Mouse (Mus musculus): ENCODE data around the gene Gm12355. TPM values are rescaled to one million over a fixed set of nuclear protein-coding genes. Genes with fewer than 3 reads are reported as not detected.

The Gm12355 gene
- total and polyA plus RNA-seq, 2 experiments from 2014 or later, result 0.28 TPM; not detected in 1

- Histone ChIP-seq H3K4me2 (ENCODE audit: low read depth, low read length, poor library complexity, severe bottlenecking) (no peak overlapping the region), H3K9me3 (ENCODE audit: low read length) (no peaks in the 10 kb centered on the region), H3K36me3 (ENCODE audit: insufficient read depth, low read length) (peaks cover 17% of the 10 kb centered on the region), H3K4me3 (ENCODE audit: low read depth, low read length) (no peak overlapping the region), H3K27ac (ENCODE audit: low read depth, low read length) (no peak overlapping the region), H3K27me3 (ENCODE audit: insufficient read depth, low read length) (no peaks in the 10 kb centered on the region), H3K9ac (replicated peaks; ENCODE audit: low read length, poor library complexity, severe bottlenecking) (no peak overlapping the region), H3K4me1 (ENCODE audit: insufficient read depth, low read length) (peaks cover 14% of the 10 kb centered on the region)
- WGBS, result 86% methylated on average over 8 of the region's 8 CpGs
- DNase-seq (ENCODE audit: low spot score) (no peak), ATAC-seq (ENCODE audit: low FRiP score) (no peak)
- TF ChIP-seq CTCF (IDR thresholded peaks at IDR 0.05), result no peak
Measured at GRCm38 (mm10) chr11:98582030-98582388, 43.5 kb downstream of the Gm12355 start.

GRCm38 (mm10) chr11:98581286-98582029, 44.0 kb downstream of the Gm12355 start:
- TF ChIP-seq CTCF (IDR thresholded peaks at IDR 0.05), result no peak
- 71% methylated on average over 17 of the region's 17 CpGs for WGBS

GRCm38 (mm10) chr11:98580301-98581121, 45.0 kb downstream of the Gm12355 start:
- no peak overlapping the region for H3K9ac ChIP-seq (replicated peaks; ENCODE audit: low read length, poor library complexity, severe bottlenecking)
- ATAC-seq (ENCODE audit: low FRiP score), result no peak
- no peaks in the 10 kb centered on the region for H3K27me3 ChIP-seq (ENCODE audit: insufficient read depth, low read length)
- no peaks in the 10 kb centered on the region for H3K9me3 ChIP-seq (ENCODE audit: low read length)
- DNase-seq (ENCODE audit: low spot score), result no peak
- H3K4me2 ChIP-seq (ENCODE audit: low read depth, low read length, poor library complexity, severe bottlenecking), result no peak overlapping the region
- peaks cover 5% of the 10 kb centered on the region for H3K4me1 ChIP-seq (ENCODE audit: insufficient read depth, low read length)
- H3K4me3 ChIP-seq (ENCODE audit: low read depth, low read length), result no peak overlapping the region
- 74% methylated on average over 16 of the region's 16 CpGs for WGBS
- H3K27ac ChIP-seq (ENCODE audit: low read depth, low read length), result no peak overlapping the region
- no peak for TF ChIP-seq CTCF (IDR thresholded peaks at IDR 0.05)
- peaks cover 17% of the 10 kb centered on the region for H3K36me3 ChIP-seq (ENCODE audit: insufficient read depth, low read length)

More at GRCm38 (mm10) chr11:98581286-98582029, 44.0 kb downstream of the Gm12355 start:
- no peaks in the 10 kb centered on the region for H3K9me3 ChIP-seq (ENCODE audit: low read length)
- H3K27ac ChIP-seq (ENCODE audit: low read depth, low read length), result no peak overlapping the region
- no peak overlapping the region for H3K9ac ChIP-seq (replicated peaks; ENCODE audit: low read length, poor library complexity, severe bottlenecking)
- peaks cover 17% of the 10 kb centered on the region for H3K36me3 ChIP-seq (ENCODE audit: insufficient read depth, low read length)
- H3K4me1 ChIP-seq (ENCODE audit: insufficient read depth, low read length), result peaks cover 14% of the 10 kb centered on the region
- ATAC-seq (ENCODE audit: low FRiP score), result no peak
- no peaks in the 10 kb centered on the region for H3K27me3 ChIP-seq (ENCODE audit: insufficient read depth, low read length)
- H3K4me3 ChIP-seq (ENCODE audit: low read depth, low read length), result no peak overlapping the region
- H3K4me2 ChIP-seq (ENCODE audit: low read depth, low read length, poor library complexity, severe bottlenecking), result no peak overlapping the region
- no peak for DNase-seq (ENCODE audit: low spot score)

GRCm38 (mm10) chr11:98577776-98578175, 47.7 kb downstream of the Gm12355 start:
- DNase-seq (ENCODE audit: low spot score), result no peak

More at GRCm38 (mm10) chr11:98577776-98578175, 47.7 kb downstream of the Gm12355 start:
- Histone ChIP-seq H3K27me3 (ENCODE audit: insufficient read depth, low read length) (no peaks in the 10 kb centered on the region), H3K9me3 (ENCODE audit: low read length) (no peaks in the 10 kb centered on the region), H3K4me2 (ENCODE audit: low read depth, low read length, poor library complexity, severe bottlenecking) (no peak overlapping the region), H3K4me3 (ENCODE audit: low read depth, low read length) (no peak overlapping the region), H3K36me3 (ENCODE audit: insufficient read depth, low read length) (peaks cover 9% of the 10 kb centered on the region), H3K4me1 (ENCODE audit: insufficient read depth, low read length) (no peaks in the 10 kb centered on the region), H3K27ac (ENCODE audit: low read depth, low read length) (no peak overlapping the region), H3K9ac (replicated peaks; ENCODE audit: low read length, poor library complexity, severe bottlenecking) (no peak overlapping the region)
- WGBS, result 80% methylated on average over 5 of the region's 5 CpGs
- no peak for ATAC-seq (ENCODE audit: low FRiP score)
- no peak for TF ChIP-seq CTCF (IDR thresholded peaks at IDR 0.05)

Other genes with a start within 250 kb of the Gm12355 start
- not detected in 2 replicates for gene Tcap, start 241.8 kb downstream of the Gm12355 start, total RNA-seq (2014; rRNA removed)
- not detected in 2 replicates for gene Tcap, start 241.8 kb downstream of the Gm12355 start, polyA plus RNA-seq (2015; fragmentation: Nextera tagmentation; extraction: Ambion mirVana)
- gene Pnmt, start 239.2 kb downstream of the Gm12355 start, total RNA-seq (2014; rRNA removed), result 1.1 and 4.3 TPM in 2 replicates
- gene Pnmt, start 239.2 kb downstream of the Gm12355 start, polyA plus RNA-seq (2015; fragmentation: Nextera tagmentation; extraction: Ambion mirVana), result 3.4 and 3.9 TPM in 2 replicates
- 10.1 and 10.9 TPM in 2 replicates for gene Pgap3, start 225.2 kb downstream of the Gm12355 start, total RNA-seq (2014; rRNA removed)
- gene Pgap3, start 225.2 kb downstream of the Gm12355 start, polyA plus RNA-seq (2015; fragmentation: Nextera tagmentation; extraction: Ambion mirVana), result 7.0 and 7.7 TPM in 2 replicates
- 8.1 and 9.4 TPM in 2 replicates for gene Erbb2, start 213.2 kb downstream of the Gm12355 start, total RNA-seq (2014; rRNA removed)
- gene Erbb2, start 213.2 kb downstream of the Gm12355 start, polyA plus RNA-seq (2015; fragmentation: Nextera tagmentation; extraction: Ambion mirVana), result 3.9 and 4.5 TPM in 2 replicates
- 68.3 and 79.2 TPM in 2 replicates for gene Mien1, start 186.7 kb downstream of the Gm12355 start, total RNA-seq (2014; rRNA removed)
- gene Mien1, start 186.7 kb downstream of the Gm12355 start, polyA plus RNA-seq (2015; fragmentation: Nextera tagmentation; extraction: Ambion mirVana), result 243 and 246 TPM in 2 replicates
- gene Grb7, start 179.3 kb downstream of the Gm12355 start, total RNA-seq (2014; rRNA removed), result 0.71 and 0.82 TPM in 2 replicates
- 1.00 and 1.3 TPM in 2 replicates for gene Grb7, start 179.3 kb downstream of the Gm12355 start, polyA plus RNA-seq (2015; fragmentation: Nextera tagmentation; extraction: Ambion mirVana)
- gene Ikzf3, start 79.6 kb downstream of the Gm12355 start, total RNA-seq (2014; rRNA removed), result 0.05 TPM in 1 of 2 replicates, not detected in the other
- 0.16 TPM in 1 of 2 replicates, not detected in the other for gene Ikzf3, start 79.6 kb downstream of the Gm12355 start, polyA plus RNA-seq (2015; fragmentation: Nextera tagmentation; extraction: Ambion mirVana)
- gene Zpbp2, start 74.6 kb downstream of the Gm12355 start, total RNA-seq (2014; rRNA removed), result 0.24 TPM in 1 of 2 replicates, not detected in the other
- 0.36 and 0.39 TPM in 2 replicates for gene Zpbp2, start 74.6 kb downstream of the Gm12355 start, polyA plus RNA-seq (2015; fragmentation: Nextera tagmentation; extraction: Ambion mirVana)
- gene Ormdl3, start 38.3 kb downstream of the Gm12355 start, total RNA-seq (2014; rRNA removed), result 104 and 115 TPM in 2 replicates
- 108 and 111 TPM in 2 replicates for gene Ormdl3, start 38.3 kb downstream of the Gm12355 start, polyA plus RNA-seq (2015; fragmentation: Nextera tagmentation; extraction: Ambion mirVana)
- gene Lrrc3c, start 27.4 kb downstream of the Gm12355 start, total RNA-seq (2014; rRNA removed), result not detected in 2 replicates
- gene Lrrc3c, start 27.4 kb downstream of the Gm12355 start, polyA plus RNA-seq (2015; fragmentation: Nextera tagmentation; extraction: Ambion mirVana), result not detected in 2 replicates
- not detected in 2 replicates for gene Gsdma3, start 699 bp upstream of the Gm12355 start, total RNA-seq (2014; rRNA removed)
- gene Gsdma3, start 699 bp upstream of the Gm12355 start, polyA plus RNA-seq (2015; fragmentation: Nextera tagmentation; extraction: Ambion mirVana), result not detected in 2 replicates
- not detected in 2 replicates for gene Gsdma2, start 21.1 kb upstream of the Gm12355 start, total RNA-seq (2014; rRNA removed)
- gene Gsdma2, start 21.1 kb upstream of the Gm12355 start, polyA plus RNA-seq (2015; fragmentation: Nextera tagmentation; extraction: Ambion mirVana), result 0.12 and 0.15 TPM in 2 replicates
- 0.05 TPM in 1 of 2 replicates, not detected in the other for gene Gsdma, start 38.7 kb upstream of the Gm12355 start, total RNA-seq (2014; rRNA removed)
- gene Gsdma, start 38.7 kb upstream of the Gm12355 start, polyA plus RNA-seq (2015; fragmentation: Nextera tagmentation; extraction: Ambion mirVana), result 0.11 TPM in 1 of 2 replicates, not detected in the other
- gene Psmd3, start 56.9 kb upstream of the Gm12355 start, total RNA-seq (2014; rRNA removed), result 114 and 129 TPM in 2 replicates
- 182 and 183 TPM in 2 replicates for gene Psmd3, start 56.9 kb upstream of the Gm12355 start, polyA plus RNA-seq (2015; fragmentation: Nextera tagmentation; extraction: Ambion mirVana)
- not detected in 2 replicates for gene Csf3, start 75.6 kb upstream of the Gm12355 start, total RNA-seq (2014; rRNA removed)
- gene Csf3, start 75.6 kb upstream of the Gm12355 start, polyA plus RNA-seq (2015; fragmentation: Nextera tagmentation; extraction: Ambion mirVana), result not detected in 2 replicates
- gene Med24, start 103.8 kb upstream of the Gm12355 start, total RNA-seq (2014; rRNA removed), result 66.6 and 81.2 TPM in 2 replicates
- 52.2 and 59.8 TPM in 2 replicates for gene Med24, start 103.8 kb upstream of the Gm12355 start, polyA plus RNA-seq (2015; fragmentation: Nextera tagmentation; extraction: Ambion mirVana)
- gene Thra, start 115.0 kb upstream of the Gm12355 start, total RNA-seq (2014; rRNA removed), result 774 and 843 TPM in 2 replicates
- 165 and 182 TPM in 2 replicates for gene Thra, start 115.0 kb upstream of the Gm12355 start, polyA plus RNA-seq (2015; fragmentation: Nextera tagmentation; extraction: Ambion mirVana)
- gene Nr1d1, start 149.7 kb upstream of the Gm12355 start, total RNA-seq (2014; rRNA removed), result 7.1 and 11.0 TPM in 2 replicates
- 12.3 and 14.3 TPM in 2 replicates for gene Nr1d1, start 149.7 kb upstream of the Gm12355 start, polyA plus RNA-seq (2015; fragmentation: Nextera tagmentation; extraction: Ambion mirVana)
- 88.3 and 107 TPM in 2 replicates for gene Msl1, start 169.9 kb upstream of the Gm12355 start, total RNA-seq (2014; rRNA removed)
- 22.3 and 25.8 TPM in 2 replicates for gene Msl1, start 169.9 kb upstream of the Gm12355 start, polyA plus RNA-seq (2015; fragmentation: Nextera tagmentation; extraction: Ambion mirVana)
- gene Casc3, start 179.2 kb upstream of the Gm12355 start, total RNA-seq (2014; rRNA removed), result 29.4 and 32.2 TPM in 2 replicates
- gene Casc3, start 179.2 kb upstream of the Gm12355 start, polyA plus RNA-seq (2015; fragmentation: Nextera tagmentation; extraction: Ambion mirVana), result 34.0 and 39.7 TPM in 2 replicates
- 39.0 and 40.8 TPM in 2 replicates for gene Rapgefl1, start 211.1 kb upstream of the Gm12355 start, total RNA-seq (2014; rRNA removed)
- 10.9 and 11.4 TPM in 2 replicates for gene Rapgefl1, start 211.1 kb upstream of the Gm12355 start, polyA plus RNA-seq (2015; fragmentation: Nextera tagmentation; extraction: Ambion mirVana)
- gene Wipf2, start 238.0 kb upstream of the Gm12355 start, total RNA-seq (2014; rRNA removed), result 9.2 and 9.8 TPM in 2 replicates
- 3.0 and 3.8 TPM in 2 replicates for gene Wipf2, start 238.0 kb upstream of the Gm12355 start, polyA plus RNA-seq (2015; fragmentation: Nextera tagmentation; extraction: Ambion mirVana)